Mouse (Mus musculus) embryonic fibroblast, embryonic 13.5 days (primary cell): Measurements from ENCODE around the gene Tmcc3.

Experiments
- CTCF ChIP-seq: IDR thresholded peaks from 2 replicates; pipeline ENCODE4 v1.5.1; 2011; ENCODE audit warnings: mild to moderate bottlenecking, control low read depth, low read length, moderate library complexity, borderline replicate concordance; ENCODE audit not compliant: insufficient read depth
- POLR2A ChIP-seq: IDR thresholded peaks from 2 replicates; pipeline ENCODE4 v1.6.1; 2011; ENCODE audit warnings: low read depth, mild to moderate bottlenecking, control low read depth, low read length, moderate library complexity

DNA sequence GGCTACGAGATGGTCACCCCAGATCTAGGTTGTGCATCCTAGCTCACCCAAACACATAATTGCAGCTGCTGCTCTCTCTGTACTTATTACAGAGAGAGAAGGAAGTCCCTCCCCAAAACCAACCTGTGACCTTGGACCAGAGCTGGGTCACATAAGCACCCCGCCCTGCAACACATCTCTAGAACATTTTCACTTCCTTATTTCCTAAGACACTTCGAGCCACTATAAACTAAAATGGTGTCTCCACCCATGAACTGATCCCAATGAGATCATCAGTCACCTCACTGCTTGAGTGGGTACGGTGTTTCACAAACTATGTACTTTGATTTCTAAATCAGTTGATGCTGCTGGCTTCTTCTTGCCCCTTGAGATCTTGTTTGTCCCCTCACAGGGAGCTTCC lies 293.7 kb downstream of the Tmcc3 start:
- no peak for TF ChIP-seq CTCF
- TF ChIP-seq POLR2A = no peak
